Mouse (Mus musculus): ENCODE results near the gene Dlx6.
A peak's percentile ranks its signal among the peaks of the same experiment; 100 is the strongest.

Dlx6 gene

DNA sequence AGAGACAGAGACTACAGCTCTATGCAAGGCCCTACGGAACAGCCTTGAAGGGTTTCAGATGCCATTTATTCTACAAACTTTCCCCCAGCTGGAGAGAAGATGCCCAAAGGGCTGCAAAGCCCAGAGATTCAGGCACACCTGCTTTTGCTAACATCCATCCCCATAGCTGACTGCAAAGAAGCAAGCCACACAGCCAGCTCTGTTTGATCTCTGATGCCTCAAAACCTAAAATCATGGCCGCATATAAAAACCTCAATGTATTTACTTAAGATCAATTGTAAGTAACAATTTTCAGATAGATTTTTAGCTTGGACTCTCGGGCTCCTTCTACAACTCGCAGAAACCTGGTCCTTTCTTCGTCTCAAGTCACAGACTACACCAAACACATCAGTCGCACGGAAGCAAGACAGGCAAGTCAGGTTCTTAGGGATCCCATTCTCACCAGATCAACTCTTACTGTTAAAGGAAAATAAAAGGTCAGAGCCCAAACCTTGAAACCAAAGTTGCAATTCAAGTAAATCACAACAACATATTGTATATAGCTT lies 7.8 kb downstream of the Dlx6 start:
- Histone ChIP-seq H3K36me3 (ENCODE audit: insufficient read depth, low read length) (no peaks in the 10 kb centered on the region), H3K27me3 (ENCODE audit: insufficient read depth, low read length) (peaks cover 91% of the 10 kb centered on the region), H3K4me1 (replicated peaks; ENCODE audit: low read depth, low read length) (peaks cover 36% of the 10 kb centered on the region), H3K9me3 (ENCODE audit: low read length) (no peaks in the 10 kb centered on the region), H3K4me3 (replicated peaks; ENCODE audit: low read length) (no peak overlapping the region)
- TF ChIP-seq CTCF (conservative IDR thresholded peaks at IDR 0.05; ENCODE audit: low read length) = no peak
- TF ChIP-seq NANOG (IDR thresholded peaks at IDR 0.05; ENCODE audit: borderline replicate concordance, low read length) = no peak
- TF ChIP-seq POU5F1 (IDR thresholded peaks at IDR 0.05; ENCODE audit: borderline replicate concordance, low read length) = no peak

DNA sequence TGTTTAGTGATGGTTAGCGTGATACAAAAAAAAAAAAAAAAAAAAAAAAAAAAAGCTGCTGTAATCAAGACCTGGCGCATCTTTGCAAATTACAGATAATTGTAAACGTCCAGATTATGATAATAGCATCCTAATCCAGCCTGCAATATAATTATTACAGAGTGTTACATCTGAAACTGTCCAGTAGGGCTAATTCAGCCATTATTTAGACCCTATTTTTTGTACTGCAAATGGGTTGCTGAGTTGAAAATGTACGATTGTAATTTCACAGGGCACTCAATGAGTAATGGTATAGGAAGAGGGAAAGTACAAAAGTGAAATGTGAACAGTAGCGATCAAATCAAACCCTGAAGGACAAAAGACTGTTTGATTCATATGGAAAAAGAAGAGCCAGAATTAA lies 8.6 kb downstream of the Dlx6 start:
- Histone ChIP-seq H3K27me3 (ENCODE audit: insufficient read depth, low read length) (peaks cover 91% of the 10 kb centered on the region), H3K9me3 (ENCODE audit: low read length) (no peaks in the 10 kb centered on the region), H3K36me3 (ENCODE audit: insufficient read depth, low read length) (no peaks in the 10 kb centered on the region), H3K4me3 (replicated peaks; ENCODE audit: low read length) (no peak overlapping the region), H3K4me1 (replicated peaks; ENCODE audit: low read depth, low read length) (peaks cover 41% of the 10 kb centered on the region)
- TF ChIP-seq POU5F1 (IDR thresholded peaks at IDR 0.05; ENCODE audit: borderline replicate concordance, low read length) = no peak
- no peak for TF ChIP-seq NANOG (IDR thresholded peaks at IDR 0.05; ENCODE audit: borderline replicate concordance, low read length)
- no peak for TF ChIP-seq CTCF (conservative IDR thresholded peaks at IDR 0.05; ENCODE audit: low read length)

DNA sequence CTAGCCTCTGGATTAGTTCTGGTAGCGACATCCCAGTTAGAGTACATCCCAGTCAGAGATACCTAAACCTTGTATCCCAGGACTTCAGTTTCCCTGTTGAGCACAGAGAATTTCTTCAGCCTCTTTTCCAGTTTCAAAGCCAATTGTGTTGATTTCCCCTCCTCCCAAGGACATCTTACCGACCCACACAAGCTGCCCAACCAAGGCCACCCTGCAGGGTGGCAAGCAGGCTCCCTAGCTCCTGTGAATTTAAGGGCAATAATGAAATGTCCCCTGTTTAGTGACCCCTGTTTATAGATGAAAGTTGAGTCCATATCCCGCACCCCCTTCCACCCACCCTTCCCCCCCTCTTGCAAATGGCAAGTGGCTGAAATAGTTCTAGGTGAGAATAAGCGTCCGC lies 9.7 kb downstream of the Dlx6 start:
- Histone ChIP-seq H3K4me1 (replicated peaks; ENCODE audit: low read depth, low read length) (peaks cover 41% of the 10 kb centered on the region), H3K9me3 (ENCODE audit: low read length) (no peaks in the 10 kb centered on the region), H3K36me3 (ENCODE audit: insufficient read depth, low read length) (no peaks in the 10 kb centered on the region), H3K4me3 (replicated peaks; ENCODE audit: low read length) (no peak overlapping the region), H3K27me3 (ENCODE audit: insufficient read depth, low read length) (peaks cover 94% of the 10 kb centered on the region)
- no peak for TF ChIP-seq NANOG (IDR thresholded peaks at IDR 0.05; ENCODE audit: borderline replicate concordance, low read length)
- no peak for TF ChIP-seq POU5F1 (IDR thresholded peaks at IDR 0.05; ENCODE audit: borderline replicate concordance, low read length)
- no peak for TF ChIP-seq CTCF (conservative IDR thresholded peaks at IDR 0.05; ENCODE audit: low read length)

DNA sequence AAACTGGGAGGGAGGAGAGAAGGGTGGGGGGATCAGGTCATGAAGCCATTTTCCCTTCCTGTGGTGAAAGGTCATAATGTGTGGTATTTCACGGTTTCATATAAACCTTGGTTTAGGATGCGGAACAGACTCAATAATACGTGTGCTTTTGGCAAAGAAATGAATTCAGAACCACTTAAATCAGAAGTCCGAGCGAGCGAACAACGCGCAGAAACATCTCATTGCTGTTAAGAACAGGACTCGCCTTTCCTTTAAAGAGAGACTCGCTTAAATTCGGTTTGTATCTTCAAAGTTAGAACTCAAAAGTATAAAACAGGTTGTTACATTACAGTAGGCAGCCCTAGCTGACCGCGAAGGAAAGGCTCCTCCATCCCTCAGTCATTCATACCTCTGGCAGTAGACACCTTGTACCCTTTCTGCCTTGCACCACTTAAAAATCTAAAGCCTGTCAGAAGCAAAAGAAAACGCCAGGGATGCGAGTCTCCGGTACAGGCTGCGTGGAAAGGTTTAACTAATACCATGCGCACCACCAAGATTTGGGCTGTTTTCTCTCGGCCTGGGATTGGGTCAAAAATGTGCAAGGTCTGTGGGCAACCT lies 10.4 kb downstream of the Dlx6 start:
- no peaks in the 10 kb centered on the region for H3K9me3 ChIP-seq (ENCODE audit: low read length)
- peak overlapping the region; percentile 62 for H3K4me3 ChIP-seq (replicated peaks; ENCODE audit: low read length)
- no peaks in the 10 kb centered on the region for H3K36me3 ChIP-seq (ENCODE audit: insufficient read depth, low read length)
- TF ChIP-seq CTCF (conservative IDR thresholded peaks at IDR 0.05; ENCODE audit: low read length) (no peak), NANOG (IDR thresholded peaks at IDR 0.05; ENCODE audit: borderline replicate concordance, low read length) (no peak), POU5F1 (IDR thresholded peaks at IDR 0.05; ENCODE audit: borderline replicate concordance, low read length) (no peak)
- H3K27me3 ChIP-seq (ENCODE audit: insufficient read depth, low read length) = peaks cover 96% of the 10 kb centered on the region
- peaks cover 48% of the 10 kb centered on the region for H3K4me1 ChIP-seq (replicated peaks; ENCODE audit: low read depth, low read length)

DNA sequence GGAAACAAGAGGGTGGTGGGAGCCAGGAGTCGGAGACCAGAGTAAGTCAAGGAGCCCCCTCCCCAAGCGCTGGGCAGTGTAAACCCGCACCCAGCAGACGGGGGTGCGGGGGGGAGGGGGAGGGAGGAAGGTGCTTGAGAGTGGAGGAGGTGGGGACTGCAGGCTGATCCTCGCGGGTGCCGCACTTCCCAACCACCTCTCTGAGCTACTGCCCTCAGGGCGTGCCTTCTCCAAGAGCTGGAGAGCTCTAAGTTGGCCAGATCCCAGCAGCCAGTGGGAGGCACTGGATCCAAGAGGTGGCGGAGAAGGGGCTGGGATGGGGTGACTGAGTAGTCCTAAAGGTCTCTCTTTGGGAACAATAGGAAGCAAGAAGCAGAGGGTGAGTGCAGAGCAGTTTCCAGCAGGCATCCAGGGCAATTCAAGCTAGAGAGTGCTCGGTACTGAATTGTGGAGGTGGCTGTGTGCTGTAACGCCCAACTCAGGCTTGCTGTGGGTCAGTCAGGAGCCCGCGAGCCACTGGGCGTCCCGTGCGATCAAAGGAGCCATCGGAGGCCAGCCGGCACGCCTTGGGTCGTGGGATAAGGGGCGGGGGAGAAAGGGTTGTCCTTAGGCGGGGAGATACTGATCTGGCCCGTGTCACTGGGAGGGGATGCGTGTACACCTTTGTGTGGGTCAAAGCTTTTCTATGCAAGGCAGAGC lies 11.1 kb downstream of the Dlx6 start:
- no peaks in the 10 kb centered on the region for H3K36me3 ChIP-seq (ENCODE audit: insufficient read depth, low read length)
- H3K4me1 ChIP-seq (replicated peaks; ENCODE audit: low read depth, low read length) = peaks cover 54% of the 10 kb centered on the region
- peaks cover 97% of the 10 kb centered on the region for H3K27me3 ChIP-seq (ENCODE audit: insufficient read depth, low read length)
- no peaks in the 10 kb centered on the region for H3K9me3 ChIP-seq (ENCODE audit: low read length)
- peak overlapping the region; percentile 62 for H3K4me3 ChIP-seq (replicated peaks; ENCODE audit: low read length)
- TF ChIP-seq NANOG (IDR thresholded peaks at IDR 0.05; ENCODE audit: borderline replicate concordance, low read length) (no peak), CTCF (conservative IDR thresholded peaks at IDR 0.05; ENCODE audit: low read length) (no peak), POU5F1 (IDR thresholded peaks at IDR 0.05; ENCODE audit: borderline replicate concordance, low read length) (no peak)

DNA sequence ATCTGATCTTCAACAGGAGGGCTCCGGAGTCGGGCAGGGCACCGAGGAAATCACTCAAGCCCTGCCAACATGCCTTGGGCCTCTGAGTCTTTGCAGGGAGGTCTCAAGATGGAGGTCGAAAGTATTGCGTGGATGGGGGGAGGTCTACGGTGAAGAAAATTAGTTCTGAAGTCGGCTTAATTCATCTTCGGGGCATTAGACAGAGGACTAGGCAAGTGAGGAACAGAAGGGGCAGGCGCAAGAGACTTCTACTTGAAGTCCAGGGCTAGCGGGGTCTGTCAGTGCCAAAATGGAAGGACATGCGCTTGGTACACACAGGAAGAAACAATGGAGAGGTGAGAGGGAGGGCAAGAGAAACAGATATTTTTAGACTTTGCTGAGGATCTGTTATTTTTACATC lies 12.0 kb downstream of the Dlx6 start:
- H3K9me3 ChIP-seq (ENCODE audit: low read length) = no peaks in the 10 kb centered on the region
- H3K4me1 ChIP-seq (replicated peaks; ENCODE audit: low read depth, low read length) = peaks cover 59% of the 10 kb centered on the region

DNA sequence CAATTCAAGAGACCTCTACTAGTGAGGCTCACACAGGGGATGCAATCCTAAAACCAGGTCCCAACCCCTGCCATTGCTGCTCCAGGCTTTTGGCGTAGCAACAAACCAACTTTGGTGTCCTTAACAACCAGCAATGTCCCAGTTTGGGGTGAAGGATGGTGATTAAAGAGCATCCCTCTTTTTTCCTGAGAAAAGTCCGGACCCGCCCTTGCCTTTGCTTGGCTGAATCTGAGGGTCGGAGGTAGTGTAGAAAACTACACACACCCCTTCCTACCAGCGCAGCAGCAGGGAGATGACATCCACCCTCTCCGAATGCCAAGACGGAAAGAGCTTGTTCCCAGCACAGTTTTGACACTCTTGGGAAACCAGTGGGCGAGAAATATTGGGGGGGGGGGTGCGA lies 12.5 kb downstream of the Dlx6 start:
- Histone ChIP-seq H3K4me1 (replicated peaks; ENCODE audit: low read depth, low read length) (peaks cover 63% of the 10 kb centered on the region), H3K4me3 (replicated peaks; ENCODE audit: low read length) (no peak overlapping the region), H3K36me3 (ENCODE audit: insufficient read depth, low read length) (no peaks in the 10 kb centered on the region), H3K27me3 (ENCODE audit: insufficient read depth, low read length) (peaks cover 99% of the 10 kb centered on the region), H3K9me3 (ENCODE audit: low read length) (no peaks in the 10 kb centered on the region)
- TF ChIP-seq CTCF (conservative IDR thresholded peaks at IDR 0.05; ENCODE audit: low read length) (no peak), NANOG (IDR thresholded peaks at IDR 0.05; ENCODE audit: borderline replicate concordance, low read length) (no peak), POU5F1 (IDR thresholded peaks at IDR 0.05; ENCODE audit: borderline replicate concordance, low read length) (no peak)

More for the DNA sequence above, 12.0 kb downstream of the Dlx6 start:
- H3K36me3 ChIP-seq (ENCODE audit: insufficient read depth, low read length) = no peaks in the 10 kb centered on the region
- peaks cover 98% of the 10 kb centered on the region for H3K27me3 ChIP-seq (ENCODE audit: insufficient read depth, low read length)
- H3K4me3 ChIP-seq (replicated peaks; ENCODE audit: low read length) = 0 out of 2 replicates have a peak overlapping the region, but pooled peaks have one; percentile 14
- TF ChIP-seq CTCF (conservative IDR thresholded peaks at IDR 0.05; ENCODE audit: low read length) (no peak), POU5F1 (IDR thresholded peaks at IDR 0.05; ENCODE audit: borderline replicate concordance, low read length) (no peak), NANOG (IDR thresholded peaks at IDR 0.05; ENCODE audit: borderline replicate concordance, low read length) (no peak)

DNA sequence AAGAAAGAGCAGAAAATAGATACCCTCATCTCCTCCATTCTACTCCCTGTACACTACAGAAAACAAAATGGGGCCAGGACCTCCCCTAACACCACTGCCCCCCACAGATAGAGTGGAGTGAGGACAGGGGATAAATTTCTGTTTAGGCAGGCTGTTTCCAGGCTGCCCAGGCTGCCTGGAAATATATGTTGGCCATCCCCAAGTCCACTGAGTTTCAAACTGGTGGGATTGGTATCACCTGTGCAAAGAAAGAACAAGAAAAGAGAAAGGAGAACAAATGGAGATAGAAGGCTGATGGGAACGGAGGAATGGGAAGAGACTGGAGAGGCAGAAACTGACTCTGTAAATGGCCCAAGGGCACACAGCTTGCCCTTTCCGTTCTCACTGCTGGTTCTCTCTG lies 13.1 kb downstream of the Dlx6 start:
- Histone ChIP-seq H3K4me3 (replicated peaks; ENCODE audit: low read length) (no peak overlapping the region), H3K36me3 (ENCODE audit: insufficient read depth, low read length) (no peaks in the 10 kb centered on the region), H3K4me1 (replicated peaks; ENCODE audit: low read depth, low read length) (peaks cover 68% of the 10 kb centered on the region), H3K9me3 (ENCODE audit: low read length) (no peaks in the 10 kb centered on the region), H3K27me3 (ENCODE audit: insufficient read depth, low read length) (peaks cover 99% of the 10 kb centered on the region)
- TF ChIP-seq POU5F1 (IDR thresholded peaks at IDR 0.05; ENCODE audit: borderline replicate concordance, low read length) = no peak
- TF ChIP-seq NANOG (IDR thresholded peaks at IDR 0.05; ENCODE audit: borderline replicate concordance, low read length) = no peak
- TF ChIP-seq CTCF (conservative IDR thresholded peaks at IDR 0.05; ENCODE audit: low read length) = no peak

Data from E14TG2a.4 (cell line).